Mouse (Mus musculus) spleen, adult 12 weeks (tissue): ENCODE results near the gene Tmem106c.

ENCODE experiments used
- DNase-seq: peaks from one replicate; pipeline ENCODE4 v3.0.0; 2022; ENCODE audit warnings: low spot score

The Tmem106c gene

DNA sequence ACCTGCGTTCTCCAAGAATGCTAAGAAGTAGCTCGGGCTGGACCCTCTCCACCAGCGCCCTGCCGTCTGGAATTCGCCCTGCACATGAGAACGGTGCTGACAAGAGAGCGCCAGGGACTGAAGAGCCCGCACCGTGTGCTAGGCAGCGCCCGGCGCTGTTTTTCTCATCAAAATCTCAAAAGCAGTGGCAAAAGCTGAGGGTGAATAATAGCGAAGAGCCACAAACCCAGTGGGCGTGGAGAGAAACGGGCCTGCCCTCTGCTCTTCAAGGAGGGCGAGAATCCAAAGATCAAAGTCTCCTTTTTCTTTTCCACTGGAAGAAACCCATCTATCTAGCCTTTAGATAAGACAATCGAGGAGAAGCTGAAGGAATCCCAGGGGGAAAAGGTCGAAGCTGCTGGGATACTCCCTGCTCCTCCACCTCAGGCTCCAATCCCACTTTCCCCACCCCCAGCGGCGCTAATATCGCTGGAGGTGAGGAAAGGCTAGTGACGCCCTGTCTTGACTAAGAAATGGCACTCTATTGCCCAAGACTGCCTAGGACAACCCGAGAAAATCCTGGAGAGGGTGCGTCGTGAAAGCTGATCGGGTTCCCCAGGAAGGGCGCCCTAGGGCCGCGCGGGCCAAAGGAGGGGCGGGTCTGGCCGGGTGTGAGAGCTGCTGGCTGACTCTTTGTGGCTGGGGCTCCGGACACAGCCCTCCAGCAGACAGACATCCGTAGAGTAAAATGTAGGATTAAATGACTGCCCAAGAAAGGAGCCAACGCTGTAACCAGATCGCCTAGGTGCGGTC is 37.5 kb downstream of the Tmem106c start:
- DNase-seq: no peak

- DNase-seq: no peak
Measured at GRCm38 (mm10) chr15:98002113-98002990, 38.4 kb downstream of the Tmem106c start.

DNA sequence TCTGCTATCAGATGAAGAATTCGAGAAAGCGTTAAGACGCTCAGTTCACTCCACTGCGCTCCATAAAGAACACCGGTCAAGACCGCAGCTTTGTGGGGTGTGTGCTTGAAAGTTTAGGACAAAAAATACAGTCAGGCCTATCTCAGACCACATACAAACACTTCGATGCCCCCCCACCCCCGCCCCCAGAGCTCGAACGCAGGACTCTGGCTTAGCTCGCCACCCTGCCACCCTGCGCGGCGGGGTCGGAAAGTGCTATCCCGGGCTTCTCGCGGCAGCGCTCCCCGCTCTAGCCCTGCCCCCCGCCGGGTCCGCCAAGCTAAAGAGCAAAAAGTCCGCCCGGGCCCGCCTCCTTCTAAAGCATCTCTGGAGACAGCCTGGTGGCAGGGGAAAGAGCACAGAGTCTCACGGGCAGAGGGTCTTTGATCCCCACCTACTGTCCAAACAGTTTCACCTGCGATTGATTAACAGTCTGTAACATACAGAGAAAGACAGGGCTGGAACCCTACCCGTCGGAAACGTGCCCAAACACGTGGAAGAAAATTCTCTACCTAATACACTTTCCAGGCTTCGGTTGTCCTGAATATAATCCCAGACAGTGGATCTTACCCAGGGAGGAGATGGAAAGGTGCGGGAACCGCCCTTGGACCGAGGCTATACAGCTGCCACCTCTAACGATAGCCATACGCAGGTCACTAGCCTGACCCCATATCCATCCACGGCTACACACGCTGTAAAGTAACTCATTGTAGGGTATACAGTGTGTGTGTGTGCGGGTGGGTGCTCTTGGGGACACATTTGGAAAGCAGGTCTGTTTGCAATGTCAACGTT is 39.2 kb downstream of the Tmem106c start:
- no peak for DNase-seq

DNA sequence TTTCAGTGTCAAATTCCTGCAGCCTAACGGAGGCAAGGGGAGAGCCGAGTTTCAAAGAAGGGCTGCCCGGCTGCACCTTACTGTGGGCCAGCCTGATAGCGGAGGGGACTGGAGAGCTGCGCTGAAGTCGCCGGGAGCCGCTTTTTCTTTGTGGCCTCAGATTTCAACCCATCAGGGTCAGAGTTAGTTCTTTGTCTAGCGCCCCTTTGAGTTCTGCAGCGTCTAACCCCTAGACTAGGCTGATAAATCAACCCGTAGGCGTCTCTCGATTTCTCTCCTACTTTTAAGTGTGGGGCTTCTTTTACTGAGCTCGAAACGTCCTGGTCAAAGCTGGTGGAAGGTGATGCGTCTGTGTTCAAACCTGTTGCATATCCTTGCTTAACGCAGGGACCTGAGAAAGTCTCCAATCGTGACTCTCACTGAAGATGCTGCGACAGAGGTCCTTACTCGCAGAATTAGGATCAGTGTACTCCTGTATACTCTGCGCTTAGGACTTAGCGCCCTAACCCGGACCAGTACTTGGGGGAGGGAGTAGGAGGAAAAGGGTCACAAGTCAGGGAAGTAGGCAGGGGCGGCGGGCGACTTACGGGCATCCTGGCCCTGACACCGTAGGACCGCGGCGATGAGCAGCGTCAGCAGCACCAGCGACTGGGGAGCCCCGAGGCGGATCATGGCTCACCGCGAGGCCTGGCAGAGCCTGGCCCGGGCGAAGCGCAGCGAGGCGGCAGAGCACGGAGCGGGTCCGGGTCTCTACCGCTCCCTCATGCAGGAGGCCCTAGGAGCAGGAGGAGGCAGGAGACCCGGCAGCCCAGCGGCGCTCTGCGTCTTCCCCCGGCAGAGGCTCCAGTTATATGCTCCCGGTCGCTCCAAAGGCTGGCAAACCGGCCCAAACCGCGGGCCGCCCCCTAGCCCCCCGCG is 40.1 kb downstream of the Tmem106c start, which contains the start of gene Col2a1:
Col2a1 (minus strand) TSS at position 874 of the 918 bp plus-strand sequence.
- no peak for DNase-seq

GRCm38 (mm10) chr15:98004740-98005159 is 40.8 kb downstream of the Tmem106c start:
- no peak for DNase-seq

DNA sequence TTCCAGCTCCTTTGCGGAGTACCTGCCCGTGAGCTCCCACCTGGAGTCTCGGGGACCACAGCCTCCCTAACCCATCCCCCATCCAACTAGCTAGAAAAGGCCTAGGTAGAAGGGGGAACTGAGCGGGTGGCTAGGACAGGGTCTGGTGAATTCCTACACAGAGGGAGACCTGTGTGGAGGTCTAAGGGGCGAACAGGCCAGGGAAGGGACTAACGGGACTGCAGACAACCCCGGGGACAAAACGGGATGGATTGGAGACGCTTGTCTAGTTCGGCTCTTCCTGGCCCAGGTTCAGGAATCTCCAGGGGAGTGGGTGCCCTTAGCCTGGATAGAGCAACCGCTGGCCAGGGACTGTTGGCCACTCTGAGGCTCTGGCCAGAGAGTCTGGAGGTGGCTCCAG is 41.2 kb downstream of the Tmem106c start:
- DNase-seq: no peak

DNA sequence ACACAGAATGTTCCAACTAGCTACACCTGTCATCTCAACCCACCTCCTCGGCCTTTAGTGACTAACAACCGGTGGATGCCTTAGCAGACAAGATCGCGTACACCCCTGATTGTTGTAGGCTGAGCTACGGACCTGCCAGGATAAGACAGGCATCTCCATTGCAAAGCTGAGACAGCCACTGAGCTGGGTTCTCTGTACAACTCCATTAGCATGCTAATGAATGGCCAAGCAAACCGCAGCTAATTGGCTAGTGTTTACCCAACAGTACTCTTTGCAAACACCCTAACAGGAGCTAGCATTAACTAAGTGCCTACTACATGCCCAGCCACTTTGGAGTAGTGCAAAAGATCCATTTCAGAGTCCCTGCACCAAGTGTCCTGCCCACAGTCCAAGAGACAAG is 48.8 kb downstream of the Tmem106c start:
- DNase-seq: no peak

GRCm38 (mm10) chr15:98017925-98018324 is 53.9 kb downstream of the Tmem106c start:
- no peak for DNase-seq

- DNase-seq: no peak
Measured at GRCm38 (mm10) chr15:98019047-98019446, 55.0 kb downstream of the Tmem106c start.
